Mouse (Mus musculus) stomach, postnatal 0 days (tissue): ENCODE data around the gene Mtus2.

Experiments
- CTCF ChIP-seq: IDR thresholded peaks from 2 replicates; pipeline ENCODE4 v1.5.1; 2016; ENCODE audit warnings: antibody characterized with exemption, low read depth, mild to moderate bottlenecking, moderate library complexity
- EP300 ChIP-seq: optimal IDR thresholded peaks from 2 replicates; pipeline ENCODE3; 2016; ENCODE audit warnings: antibody characterized with exemption

DNA sequence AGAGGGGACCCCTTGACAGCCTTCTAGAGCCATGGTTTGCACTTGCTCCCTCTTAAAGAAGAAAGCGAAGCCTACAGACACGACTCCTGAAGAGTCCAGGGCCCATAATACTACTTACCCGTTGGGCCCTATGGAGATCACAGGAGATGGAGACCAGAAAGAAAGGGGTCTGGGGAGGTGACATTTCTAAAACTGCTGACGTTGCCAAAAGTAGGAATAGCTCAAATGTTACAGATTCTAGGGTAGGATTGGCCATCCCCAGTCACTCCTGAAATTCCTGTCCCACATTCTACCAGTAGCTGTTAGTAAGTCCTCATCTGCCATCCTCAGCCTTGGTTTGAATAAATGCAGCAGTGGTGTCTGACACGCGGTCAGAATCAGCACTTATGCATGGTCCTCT is 325.0 kb downstream of the Mtus2 start:
- TF ChIP-seq CTCF = no peak
- TF ChIP-seq EP300 = no peak
